ENCODE assay signal across 11 mouse cellular contexts in the genomic region with DNA sequence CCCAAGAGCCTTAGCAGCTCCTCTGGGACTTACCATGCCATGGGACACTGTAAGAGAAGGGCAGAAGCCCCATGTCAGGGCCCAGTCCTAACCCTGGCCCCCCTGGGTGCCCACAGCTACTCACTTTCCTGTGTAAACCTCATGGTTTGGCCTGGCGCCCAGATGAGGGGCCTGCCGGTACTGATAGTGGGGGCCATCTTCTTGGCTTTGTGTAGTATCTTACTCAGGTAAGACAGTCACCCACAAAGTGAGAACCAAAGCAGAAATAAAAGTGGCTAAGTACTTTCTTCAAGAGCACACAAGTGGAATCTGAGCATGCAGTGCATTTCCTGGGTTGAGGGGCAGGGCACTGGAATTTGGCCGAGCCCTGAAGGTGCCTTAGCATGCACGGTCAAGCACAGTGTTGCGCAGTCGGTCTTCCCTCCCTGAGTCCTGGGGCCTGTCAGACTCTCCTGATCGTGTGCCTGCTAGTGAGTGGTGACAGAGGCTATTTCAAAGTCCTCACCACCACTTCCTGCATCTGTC. TPM values are rescaled to one million over a fixed set of nuclear protein-coding genes. Genes with fewer than 3 reads are reported as not detected.
DNase-seq lines count a peak whose midpoint lies in the region; ATAC-seq lines count a peak whose summit lies in the region.
"Had no signal": no experiment of that assay in that cellular context is flagged by ENCODE, and none has a peak within 500 bp of the region (broad histone marks: within the 10 kb centered on the region; RNA-seq: fewer than 3 reads in every experiment).

No protein-coding gene starts in this region.

- no peak overlapping the region for H3K9ac ChIP-seq in heart, embryonic 15.5 days
- no peak overlapping the region for H3K9ac ChIP-seq in liver, embryonic 12.5 days
- H3K9ac ChIP-seq in midbrain, embryonic 15.5 days = no peak overlapping the region

- H3K36me3 ChIP-seq in heart, embryonic 15.5 days = peaks cover 52% of the 10 kb centered on the region
- H3K36me3 ChIP-seq in liver, embryonic 12.5 days = peaks cover 92% of the 10 kb centered on the region
- H3K36me3 ChIP-seq in megakaryocyte, embryonic 14.5 days (replicated peaks; ENCODE audit: low read length) = peaks cover 91% of the 10 kb centered on the region
- H3K36me3 ChIP-seq in midbrain, embryonic 15.5 days (replicated peaks) = peaks cover 68% of the 10 kb centered on the region

- WGBS in heart, embryonic 15.5 days = 39% methylated on average over 7 of the region's 7 CpGs
- WGBS in liver, embryonic 12.5 days (ENCODE audit: insufficient replicate concordance) = 59% methylated on average over 7 of the region's 7 CpGs
- 93% methylated on average over 7 of the region's 7 CpGs for WGBS in midbrain, embryonic 15.5 days

- H3K27me3 ChIP-seq in heart, embryonic 15.5 days = no peaks in the 10 kb centered on the region
- H3K27me3 ChIP-seq in liver, embryonic 12.5 days (replicated peaks) = no peaks in the 10 kb centered on the region
- no peaks in the 10 kb centered on the region for H3K27me3 ChIP-seq in megakaryocyte, embryonic 14.5 days (replicated peaks)
- H3K27me3 ChIP-seq in midbrain, embryonic 15.5 days (replicated peaks) = no peaks in the 10 kb centered on the region

- no peak overlapping the region for H3K4me3 ChIP-seq in heart, embryonic 15.5 days
- no peak overlapping the region for H3K4me3 ChIP-seq in liver, embryonic 12.5 days
- peak overlapping the region; percentile 82 for H3K4me3 ChIP-seq in megakaryocyte, embryonic 14.5 days (replicated peaks)
- H3K4me3 ChIP-seq in midbrain, embryonic 15.5 days = no peak overlapping the region

- peaks cover 12% of the 10 kb centered on the region for H3K4me1 ChIP-seq in heart, embryonic 15.5 days (replicated peaks)
- peaks cover 19% of the 10 kb centered on the region for H3K4me1 ChIP-seq in liver, embryonic 12.5 days
- peaks cover 37% of the 10 kb centered on the region for H3K4me1 ChIP-seq in megakaryocyte, embryonic 14.5 days
- H3K4me1 ChIP-seq in midbrain, embryonic 15.5 days = no peaks in the 10 kb centered on the region

- peak; percentile 58 for ATAC-seq in heart, embryonic 15.5 days (replicated peaks; ENCODE audit: insufficient number of reproducible peaks, insufficient read depth, low FRiP score, low read depth)
- peak; percentile 77 for ATAC-seq in liver, embryonic 12.5 days
- no peak for ATAC-seq in midbrain, embryonic 15.5 days (replicated peaks)

- H3K27ac ChIP-seq in heart, embryonic 15.5 days = peak overlapping the region; percentile 50
- H3K27ac ChIP-seq in liver, embryonic 12.5 days = peak overlapping the region; percentile 45; the same call in 1 of the 2 replicates
- no peak overlapping the region for H3K27ac ChIP-seq in midbrain, embryonic 15.5 days

- intact Hi-C loops in heart, postnatal 10 days (cut with DNase I) = no loop called here

- no peaks in the 10 kb centered on the region for H3K9me3 ChIP-seq in heart, embryonic 15.5 days (replicated peaks)
- H3K9me3 ChIP-seq in liver, embryonic 12.5 days (replicated peaks) = no peaks in the 10 kb centered on the region
- H3K9me3 ChIP-seq in megakaryocyte, embryonic 14.5 days = no peaks in the 10 kb centered on the region
- H3K9me3 ChIP-seq in midbrain, embryonic 15.5 days = no peaks in the 10 kb centered on the region

- no peak overlapping the region for H3K4me2 ChIP-seq in heart, embryonic 15.5 days
- no peak overlapping the region for H3K4me2 ChIP-seq in liver, embryonic 12.5 days
- H3K4me2 ChIP-seq in midbrain, embryonic 15.5 days = no peak overlapping the region

- DNase-seq in heart, postnatal 10 days = no peak
- peak; percentile 16 for DNase-seq in R1 (ENCODE audit: low read depth, low spot score)
- no peak for DNase-seq in adrenal gland, postnatal 25 days
- no peak for DNase-seq in adipocyte (ENCODE audit: low spot score)
- DNase-seq: adrenal gland, adult 2 months; cerebellum, postnatal 10 days had no signal

RNA-seq across cellular contexts. Expression of a gene that starts 21.9 kb away (rescaled TPM):
- polyA plus RNA-seq in heart, embryonic 15.5 days (2015; fragmentation: Nextera tagmentation; extraction: Ambion mirVana) = 0.15 and 0.20 TPM in 2 replicates
- under 1 TPM in 1 of 2 experiments, not detected in 1; 0.38 TPM for total RNA-seq in heart, postnatal 10 days (2021)
- polyA plus RNA-seq in liver, embryonic 12.5 days (2016; fragmentation: Nextera tagmentation; extraction: Ambion mirVana) = not detected in 2 replicates
- polyA plus RNA-seq in megakaryocyte, embryonic 14.5 days (2012; ENCODE audit: insufficient read depth, low replicate concordance) = not detected in 2 replicates
- 0.09 and 0.29 TPM in 2 replicates for total RNA-seq in adrenal gland, postnatal 25 days (2021)
- 0.05 and 0.06 TPM in 2 replicates for polyA plus RNA-seq in midbrain, embryonic 15.5 days (2015; fragmentation: Nextera tagmentation; extraction: Ambion mirVana)
- polyA plus RNA-seq: adrenal gland, adult 2 months; forebrain, embryonic 11.5 days had no signal
